ENCODE assay signal across 14 mouse cellular contexts in the genomic region with DNA sequence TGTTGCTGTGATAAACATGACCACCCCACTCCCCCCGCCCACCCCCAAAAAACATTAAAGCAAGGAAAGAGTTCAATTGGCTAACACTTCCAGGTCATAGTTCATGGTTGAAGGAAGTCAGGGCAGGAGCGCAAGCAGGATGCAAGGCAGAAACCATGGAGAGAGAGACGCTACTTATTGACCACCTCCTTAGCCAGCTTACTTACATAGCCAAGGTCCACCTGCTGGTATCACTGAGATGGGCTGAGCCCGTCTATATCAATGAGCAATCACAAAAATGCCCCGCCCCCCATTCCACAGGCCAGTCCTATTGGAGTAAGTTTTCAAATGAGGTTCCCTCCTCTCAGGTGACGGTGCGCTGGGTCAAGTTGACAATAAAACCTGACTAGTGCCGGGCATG.
"Had no signal": no experiment of that assay in that cellular context is flagged by ENCODE, and none has a peak within 500 bp of the region (broad histone marks: within the 10 kb centered on the region; RNA-seq: fewer than 3 reads in every experiment).

No protein-coding gene starts in this region.

- H3K9me3 ChIP-seq: limb, embryonic 10.5 days; lung, embryonic 15.5 days had no signal

- H3K4me1 ChIP-seq: kidney, embryonic 15.5 days; limb, embryonic 10.5 days; liver, embryonic 12.5 days; lung, embryonic 15.5 days; midbrain, embryonic 15.5 days; neural tube, embryonic 13.5 days had no signal

- H3K27ac ChIP-seq: kidney, embryonic 15.5 days; left cerebral cortex, adult 2 months; limb, embryonic 10.5 days; liver, embryonic 12.5 days; lung, embryonic 15.5 days; midbrain, embryonic 15.5 days; neural tube, embryonic 13.5 days had no signal

- H3K4me2 ChIP-seq: kidney, embryonic 15.5 days; liver, embryonic 12.5 days; lung, embryonic 15.5 days; midbrain, embryonic 11.5 days; midbrain, embryonic 15.5 days; neural tube, embryonic 13.5 days had no signal

- H3K4me3 ChIP-seq: kidney, embryonic 15.5 days; left cerebral cortex, adult 2 months; limb, embryonic 10.5 days; liver, embryonic 12.5 days; lung, embryonic 15.5 days; megakaryocyte, embryonic 14.5 days; midbrain, embryonic 15.5 days; neural tube, embryonic 13.5 days had no signal

- DNase-seq: kidney, postnatal 14 days; retina, postnatal 1 day; right cerebral cortex, postnatal 4 days; thymus, adult 18-20 months; thymus, postnatal 14 days had no signal

- H3K27me3 ChIP-seq: kidney, embryonic 15.5 days; liver, embryonic 12.5 days; lung, embryonic 15.5 days; megakaryocyte, embryonic 14.5 days; midbrain, embryonic 15.5 days; neural tube, embryonic 13.5 days had no signal

- ATAC-seq: liver, embryonic 12.5 days; midbrain, embryonic 15.5 days had no signal

- H3K36me3 ChIP-seq: kidney, embryonic 15.5 days; limb, embryonic 10.5 days; liver, embryonic 12.5 days; lung, embryonic 15.5 days; midbrain, embryonic 15.5 days; neural tube, embryonic 13.5 days had no signal

- H3K9ac ChIP-seq: kidney, embryonic 15.5 days; liver, embryonic 12.5 days; lung, embryonic 15.5 days; midbrain, embryonic 15.5 days; neural tube, embryonic 13.5 days had no signal
